Mouse (Mus musculus): Measurements from ENCODE around the gene Wwp2. TPM values are rescaled to one million over a fixed set of nuclear protein-coding genes. Genes with fewer than 3 reads are reported as not detected.

The Wwp2 gene
- polyA plus RNA-seq (2014; fragmentation: Illumina TruSeq; extraction: RNeasy Lipid Tissue Mini Kit (QIAGEN cat#74804)), result 10.3 TPM

DNA sequence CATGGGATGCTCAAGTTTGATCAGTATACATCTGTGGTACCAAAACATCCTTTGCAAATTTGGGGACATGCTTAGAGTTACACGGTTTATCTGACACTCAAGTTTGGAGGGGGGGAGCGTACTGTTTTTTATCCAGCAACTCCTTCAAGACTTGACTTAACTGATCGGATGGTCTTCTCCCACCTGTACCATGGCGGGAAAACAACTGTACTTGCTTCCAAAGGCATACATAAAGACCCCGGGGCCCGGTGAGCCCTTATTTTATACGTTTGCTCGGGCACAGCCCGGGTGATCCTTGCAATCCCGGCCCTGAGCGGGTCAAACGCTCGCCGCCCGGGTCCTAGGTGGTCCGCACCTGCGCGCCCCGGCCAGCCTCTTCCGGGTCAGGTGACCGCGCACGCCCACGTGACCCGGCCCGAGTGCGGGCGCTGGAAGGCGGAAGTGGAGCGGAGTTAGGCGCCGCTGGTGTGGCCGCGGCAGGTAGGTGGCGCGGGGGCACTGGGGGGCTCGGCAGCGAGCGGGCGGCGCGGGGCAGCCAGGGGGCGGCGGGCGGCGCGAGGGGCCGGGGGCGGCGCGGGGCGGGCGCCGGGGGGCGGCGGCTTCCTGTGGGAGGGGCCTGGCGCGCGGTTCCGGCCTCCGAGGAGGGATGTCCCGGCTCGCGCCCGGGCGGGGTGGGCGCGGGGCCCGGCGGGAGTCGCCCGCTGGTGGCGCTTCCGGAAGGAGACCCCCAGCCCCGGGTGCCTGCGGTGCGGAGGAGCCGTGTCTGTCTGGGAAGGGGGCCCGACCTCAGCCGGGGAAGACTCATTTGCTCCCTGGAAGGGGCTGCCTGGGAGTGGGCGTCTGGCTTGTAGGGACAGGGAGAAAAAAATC, at the start of gene Wwp2:
Wwp2 (plus strand) TSS at position 404 of the 870 bp plus-strand sequence.

DNA sequence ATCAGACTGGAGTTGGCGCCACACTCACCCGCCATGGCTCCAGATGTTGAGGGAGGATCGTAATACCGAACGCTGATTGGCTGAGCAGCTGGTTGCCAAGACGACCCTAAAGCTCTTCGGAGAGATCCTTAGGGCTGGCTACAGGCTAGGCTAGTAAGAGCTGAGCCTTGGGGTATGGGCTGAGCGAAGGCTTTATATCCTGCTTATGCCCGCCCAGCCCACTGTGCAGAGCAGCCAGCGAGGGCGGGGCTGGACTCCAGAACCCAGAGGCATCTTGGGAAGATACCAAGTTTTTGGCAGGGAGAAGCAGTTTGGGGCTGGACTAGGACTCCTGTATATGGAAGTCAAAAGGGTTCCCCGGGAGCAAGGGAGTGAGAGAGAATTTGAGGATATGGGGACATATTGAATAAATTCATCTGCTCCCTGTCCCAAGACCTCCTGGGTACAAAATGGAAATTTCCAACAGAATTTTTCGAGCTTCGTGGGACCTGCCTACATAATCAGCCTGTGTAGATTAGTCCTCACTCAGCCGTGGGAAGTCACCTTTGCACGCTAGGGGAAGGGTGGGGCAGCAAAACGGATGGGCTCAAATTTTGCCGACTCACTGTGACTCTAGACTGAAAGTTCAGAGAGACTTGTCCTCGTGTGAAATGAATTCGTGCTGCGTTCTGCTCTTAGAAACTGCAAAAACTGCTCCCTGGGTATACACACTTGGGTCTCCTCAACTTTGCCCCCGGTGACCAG, 33.0 kb upstream of the Wwp2 start, which contains the start of gene Nqo1:
Nqo1 (minus strand) TSS at position 169 of the 744 bp plus-strand sequence.

DNA sequence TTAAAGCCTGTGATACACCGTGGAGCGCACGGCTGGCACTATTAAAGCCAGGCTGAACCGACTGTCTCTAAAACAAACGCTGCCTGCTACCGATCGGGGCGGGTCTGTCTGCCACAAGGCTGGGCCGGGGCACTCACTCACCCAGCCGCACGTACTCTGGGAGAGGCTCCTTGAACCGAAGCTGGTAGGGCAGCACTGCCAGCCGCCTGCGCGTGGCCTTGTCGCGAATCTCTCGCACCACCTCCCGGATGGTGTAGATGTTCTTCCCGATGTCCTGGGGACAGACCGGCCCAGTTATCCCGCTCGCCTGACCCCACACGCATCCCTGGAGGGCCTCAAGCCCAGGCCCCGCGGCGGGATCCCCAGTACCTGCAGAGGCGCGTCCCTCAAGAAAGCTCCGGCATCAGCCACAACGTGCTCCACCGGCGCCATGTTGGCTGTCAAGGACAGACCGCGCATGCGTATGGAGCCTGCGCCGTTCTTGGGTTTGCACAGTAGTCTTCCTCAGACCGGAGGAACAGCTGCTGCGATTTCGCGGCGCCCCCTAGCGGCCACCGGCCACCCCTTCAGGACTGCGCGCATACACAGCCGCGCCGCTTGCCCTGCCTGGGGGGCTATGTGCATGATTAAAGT, 11.5 kb upstream of the Wwp2 start, which contains the start of gene Nob1:
Nob1 (minus strand) TSS at position 455 of the 633 bp plus-strand sequence.

DNA sequence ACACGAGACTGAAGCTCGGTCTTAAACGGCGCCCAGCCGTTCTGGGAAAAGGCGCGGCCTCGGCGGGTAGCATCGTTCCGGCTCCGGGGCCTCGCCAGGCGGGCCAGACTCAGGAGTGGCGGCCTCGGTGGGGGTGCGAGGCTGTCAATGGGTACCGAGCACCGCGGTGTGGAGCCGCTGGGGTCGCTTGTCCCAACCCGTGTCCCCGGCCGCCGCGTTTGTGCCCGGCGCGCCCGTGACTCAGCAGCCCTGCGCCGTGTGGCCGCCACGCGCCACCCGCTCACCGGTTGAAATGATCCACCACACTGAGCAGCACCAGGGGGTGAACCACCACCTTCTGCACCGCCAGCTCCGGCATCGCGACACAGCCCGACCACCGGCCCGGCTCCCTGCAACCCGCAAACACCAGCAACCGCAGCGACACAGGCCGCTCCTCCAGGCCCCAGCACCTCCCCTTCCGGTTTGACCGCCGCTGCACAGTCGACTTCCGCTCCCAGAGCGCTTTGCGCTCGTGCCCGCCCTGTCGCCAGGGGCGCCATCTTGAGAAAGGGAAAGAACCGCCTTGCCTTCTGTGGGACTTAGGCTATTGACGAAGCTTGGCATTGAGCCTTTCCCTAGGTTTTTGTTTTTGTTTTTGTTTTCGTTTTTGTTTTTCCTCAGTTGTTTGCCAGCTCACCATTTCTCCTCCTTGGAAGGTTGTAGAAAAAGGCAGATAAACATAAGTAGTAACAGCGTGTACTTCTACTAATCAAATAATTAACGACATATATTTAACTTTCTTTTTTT, 152.0 kb downstream of the Wwp2 start, which contains the start of gene Psmd7:
Psmd7 (minus strand) TSS at position 470 of the 786 bp plus-strand sequence.

Other genes with a start within 250 kb of the Wwp2 start
- 145 TPM for gene Nfat5, start 142.9 kb upstream of the Wwp2 start, polyA plus RNA-seq (2014; fragmentation: Illumina TruSeq; extraction: RNeasy Lipid Tissue Mini Kit (QIAGEN cat#74804))
- 8.9 TPM for gene Nqo1, start 33.2 kb upstream of the Wwp2 start, polyA plus RNA-seq (2014; fragmentation: Illumina TruSeq; extraction: RNeasy Lipid Tissue Mini Kit (QIAGEN cat#74804))
- gene Nob1, start 11.3 kb upstream of the Wwp2 start, polyA plus RNA-seq (2014; fragmentation: Illumina TruSeq; extraction: RNeasy Lipid Tissue Mini Kit (QIAGEN cat#74804)), result 14.0 TPM
- 108 TPM for gene Psmd7, start 152.1 kb downstream of the Wwp2 start, polyA plus RNA-seq (2014; fragmentation: Illumina TruSeq; extraction: RNeasy Lipid Tissue Mini Kit (QIAGEN cat#74804))